Mouse (Mus musculus) testis, postnatal 14 days (tissue): ENCODE measurements at regions not wholly inside any gene's neighbourhood (a gene's known extent, or its start where the extent isn't known, plus 50 kb on each side); places are given as distances from the start of the nearest gene placed in this dataset.

Source experiments
- DNase-seq: peaks from one replicate; pipeline ENCODE4 v3.0.0; 2021; ENCODE audit warnings: low spot score

- DNase-seq, result no peak
These were observed 133.2 kb downstream of the Klf5 start for GRCm38 (mm10) chr14:99431697-99432096.

GRCm38 (mm10) chr14:99434645-99435044 lies 136.2 kb downstream of the Klf5 start:
- no peak for DNase-seq

- DNase-seq, result no peak
These were observed 137.0 kb downstream of the Klf5 start for GRCm38 (mm10) chr14:99435512-99435911.

- no peak for DNase-seq
These were observed 137.6 kb downstream of the Klf5 start for GRCm38 (mm10) chr14:99436051-99436450.

GRCm38 (mm10) chr14:99449112-99449511 lies 150.6 kb downstream of the Klf5 start:
- no peak for DNase-seq

- no peak for DNase-seq
These were observed 151.4 kb downstream of the Klf5 start for GRCm38 (mm10) chr14:99449870-99450269.

GRCm38 (mm10) chr14:99451110-99451795 lies 152.8 kb downstream of the Klf5 start:
- DNase-seq, result no peak

- no peak for DNase-seq
These were observed 155.4 kb downstream of the Klf5 start for GRCm38 (mm10) chr14:99453916-99454315.

GRCm38 (mm10) chr14:99456555-99456954 lies 158.1 kb downstream of the Klf5 start:
- no peak for DNase-seq

- no peak for DNase-seq
These were observed 159.1 kb downstream of the Klf5 start for GRCm38 (mm10) chr14:99457573-99457972.

GRCm38 (mm10) chr14:99472111-99472510 lies 173.6 kb downstream of the Klf5 start:
- DNase-seq, result peak; percentile 8

GRCm38 (mm10) chr14:99475271-99475670 lies 176.8 kb downstream of the Klf5 start:
- peak; percentile 27 for DNase-seq

- no peak for DNase-seq
These were observed 182.0 kb downstream of the Klf5 start for GRCm38 (mm10) chr14:99480325-99481077.

- DNase-seq, result no peak
These were observed 189.5 kb downstream of the Klf5 start for GRCm38 (mm10) chr14:99487981-99488380.

- no peak for DNase-seq
These were observed 194.7 kb downstream of the Klf5 start for GRCm38 (mm10) chr14:99493197-99493596.

GRCm38 (mm10) chr14:99493659-99494058 lies 195.2 kb downstream of the Klf5 start:
- no peak for DNase-seq

GRCm38 (mm10) chr14:99499502-99500266 lies 201.2 kb downstream of the Klf5 start:
- no peak for DNase-seq

- DNase-seq, result no peak
These were observed 206.4 kb downstream of the Klf5 start for GRCm38 (mm10) chr14:99504909-99505308.

GRCm38 (mm10) chr14:99509696-99510536 lies 211.4 kb downstream of the Klf5 start:
- DNase-seq, result no peak

- no peak for DNase-seq
These were observed 217.0 kb downstream of the Klf5 start for GRCm38 (mm10) chr14:99515474-99515873.

GRCm38 (mm10) chr14:99516703-99517102 lies 218.2 kb downstream of the Klf5 start:
- DNase-seq, result no peak

- no peak for DNase-seq
These were observed 221.9 kb downstream of the Klf5 start for GRCm38 (mm10) chr14:99520343-99520742.
